Mouse (Mus musculus): ENCODE measurements at regions not wholly inside any gene's neighbourhood (a gene's known extent, or its start where the extent isn't known, plus 50 kb on each side); places are given as distances from the start of the nearest gene placed in this dataset.

- Histone ChIP-seq H3K9ac (ENCODE audit: insufficient read depth, low read depth, low read length, poor library complexity, severe bottlenecking) (no peak overlapping the region), H3K9me3 (ENCODE audit: control insufficient read depth, insufficient read depth, low read depth, low read length) (no peaks in the 10 kb centered on the region), H3K36me3 (ENCODE audit: control insufficient read depth, insufficient read depth, low read length, poor library complexity, severe bottlenecking) (no peaks in the 10 kb centered on the region), H3K4me3 (ENCODE audit: insufficient read depth in 1 of 2, low read depth in 1 of 2, low read length in 2 of 2, poor library complexity in 1 of 2, severe bottlenecking in 1 of 2) (no peak overlapping the region), H3K4me1 (ENCODE audit: control insufficient read depth in 2 of 2, insufficient read depth in 2 of 2, low read length in 2 of 2, poor library complexity in 1 of 2) (no peaks in the 10 kb centered on the region), H3K27ac (ENCODE audit: insufficient read depth, low read depth, low read length, poor library complexity, severe bottlenecking) (no peak overlapping the region)
- TF ChIP-seq ZNF384 (IDR thresholded peaks at IDR 0.05; ENCODE audit: low read depth, low read length) (no peak), MAFK (IDR thresholded peaks at IDR 0.05; ENCODE audit: insufficient read depth, low read depth, low read length) (no peak), HCFC1 (IDR thresholded peaks at IDR 0.05; ENCODE audit: borderline replicate concordance, insufficient read depth, low read length) (no peak), ZC3H11A (IDR thresholded peaks at IDR 0.05; ENCODE audit: borderline replicate concordance, low read depth, low read length) (no peak), CHD2 (IDR thresholded peaks at IDR 0.05; ENCODE audit: low read depth, low read length) (no peak)
- no peak for DNase-seq (ENCODE audit: low read depth, low spot score)
- in situ Hi-C loops (cut with MboI; ENCODE audit: low sequenced_read_pairs in 2 of 2, unreplicated experiment in 2 of 2), result no loop called here
These were observed 76.3 kb upstream of the Spdye4c start for GRCm38 (mm10) chr2:128514463-128515290.

GRCm38 (mm10) chr2:128515701-128516100, 75.3 kb upstream of the Spdye4c start:
- no peak overlapping the region for H3K27ac ChIP-seq (ENCODE audit: insufficient read depth, low read depth, low read length, poor library complexity, severe bottlenecking)
- TF ChIP-seq CHD2 (IDR thresholded peaks at IDR 0.05; ENCODE audit: low read depth, low read length) (no peak), MAFK (IDR thresholded peaks at IDR 0.05; ENCODE audit: insufficient read depth, low read depth, low read length) (no peak), ZC3H11A (IDR thresholded peaks at IDR 0.05; ENCODE audit: borderline replicate concordance, low read depth, low read length) (no peak), HCFC1 (IDR thresholded peaks at IDR 0.05; ENCODE audit: borderline replicate concordance, insufficient read depth, low read length) (no peak), ZNF384 (IDR thresholded peaks at IDR 0.05; ENCODE audit: low read depth, low read length) (no peak)
- no peaks in the 10 kb centered on the region for H3K4me1 ChIP-seq (ENCODE audit: control insufficient read depth in 2 of 2, insufficient read depth in 2 of 2, low read length in 2 of 2, poor library complexity in 1 of 2)
- H3K9me3 ChIP-seq (ENCODE audit: control insufficient read depth, insufficient read depth, low read depth, low read length), result no peaks in the 10 kb centered on the region
- no peak overlapping the region for H3K4me3 ChIP-seq (ENCODE audit: insufficient read depth in 1 of 2, low read depth in 1 of 2, low read length in 2 of 2, poor library complexity in 1 of 2, severe bottlenecking in 1 of 2)
- H3K9ac ChIP-seq (ENCODE audit: insufficient read depth, low read depth, low read length, poor library complexity, severe bottlenecking), result no peak overlapping the region
- in situ Hi-C loops (cut with MboI; ENCODE audit: low sequenced_read_pairs in 2 of 2, unreplicated experiment in 2 of 2), result no loop called here
- DNase-seq (ENCODE audit: low read depth, low spot score), result no peak
- no peaks in the 10 kb centered on the region for H3K36me3 ChIP-seq (ENCODE audit: control insufficient read depth, insufficient read depth, low read length, poor library complexity, severe bottlenecking)

GRCm38 (mm10) chr2:128516694-128517093, 74.3 kb upstream of the Spdye4c start:
- DNase-seq (ENCODE audit: low read depth, low spot score), result no peak
- Histone ChIP-seq H3K9me3 (ENCODE audit: control insufficient read depth, insufficient read depth, low read depth, low read length) (no peaks in the 10 kb centered on the region), H3K4me1 (ENCODE audit: control insufficient read depth in 2 of 2, insufficient read depth in 2 of 2, low read length in 2 of 2, poor library complexity in 1 of 2) (no peaks in the 10 kb centered on the region), H3K27ac (ENCODE audit: insufficient read depth, low read depth, low read length, poor library complexity, severe bottlenecking) (no peak overlapping the region), H3K36me3 (ENCODE audit: control insufficient read depth, insufficient read depth, low read length, poor library complexity, severe bottlenecking) (no peaks in the 10 kb centered on the region), H3K4me3 (ENCODE audit: insufficient read depth in 1 of 2, low read depth in 1 of 2, low read length in 2 of 2, poor library complexity in 1 of 2, severe bottlenecking in 1 of 2) (no peak overlapping the region), H3K9ac (ENCODE audit: insufficient read depth, low read depth, low read length, poor library complexity, severe bottlenecking) (no peak overlapping the region)
- in situ Hi-C loops (cut with MboI; ENCODE audit: low sequenced_read_pairs in 2 of 2, unreplicated experiment in 2 of 2), result no loop called here
- TF ChIP-seq CHD2 (IDR thresholded peaks at IDR 0.05; ENCODE audit: low read depth, low read length), result no peak
- no peak for TF ChIP-seq HCFC1 (IDR thresholded peaks at IDR 0.05; ENCODE audit: borderline replicate concordance, insufficient read depth, low read length)
- TF ChIP-seq ZNF384 (IDR thresholded peaks at IDR 0.05; ENCODE audit: low read depth, low read length), result no peak
- TF ChIP-seq MAFK (IDR thresholded peaks at IDR 0.05; ENCODE audit: insufficient read depth, low read depth, low read length), result no peak
- TF ChIP-seq ZC3H11A (IDR thresholded peaks at IDR 0.05; ENCODE audit: borderline replicate concordance, low read depth, low read length), result no peak

GRCm38 (mm10) chr2:128518142-128518541, 72.9 kb upstream of the Spdye4c start:
- H3K27ac ChIP-seq (ENCODE audit: insufficient read depth, low read depth, low read length, poor library complexity, severe bottlenecking), result no peak overlapping the region
- no peak overlapping the region for H3K4me3 ChIP-seq (ENCODE audit: insufficient read depth in 1 of 2, low read depth in 1 of 2, low read length in 2 of 2, poor library complexity in 1 of 2, severe bottlenecking in 1 of 2)
- no peaks in the 10 kb centered on the region for H3K9me3 ChIP-seq (ENCODE audit: control insufficient read depth, insufficient read depth, low read depth, low read length)
- no peak for DNase-seq (ENCODE audit: low read depth, low spot score)
- H3K4me1 ChIP-seq (ENCODE audit: control insufficient read depth in 2 of 2, insufficient read depth in 2 of 2, low read length in 2 of 2, poor library complexity in 1 of 2), result no peaks in the 10 kb centered on the region
- no peaks in the 10 kb centered on the region for H3K36me3 ChIP-seq (ENCODE audit: control insufficient read depth, insufficient read depth, low read length, poor library complexity, severe bottlenecking)
- no peak overlapping the region for H3K9ac ChIP-seq (ENCODE audit: insufficient read depth, low read depth, low read length, poor library complexity, severe bottlenecking)
- in situ Hi-C loops (cut with MboI; ENCODE audit: low sequenced_read_pairs in 2 of 2, unreplicated experiment in 2 of 2), result no loop called here
- no peak for TF ChIP-seq HCFC1 (IDR thresholded peaks at IDR 0.05; ENCODE audit: borderline replicate concordance, insufficient read depth, low read length)
- TF ChIP-seq MAFK (IDR thresholded peaks at IDR 0.05; ENCODE audit: insufficient read depth, low read depth, low read length), result no peak
- no peak for TF ChIP-seq CHD2 (IDR thresholded peaks at IDR 0.05; ENCODE audit: low read depth, low read length)
- no peak for TF ChIP-seq ZNF384 (IDR thresholded peaks at IDR 0.05; ENCODE audit: low read depth, low read length)
- no peak for TF ChIP-seq ZC3H11A (IDR thresholded peaks at IDR 0.05; ENCODE audit: borderline replicate concordance, low read depth, low read length)
